Mouse (Mus musculus) lung, postnatal 36 days (tissue): ENCODE measurements around the gene Fndc3b.

Experiments used
- DNase-seq: peaks from one replicate; pipeline ENCODE4 v3.0.0; 2022; ENCODE audit warnings: mixed read lengths

Fndc3b gene

DNA sequence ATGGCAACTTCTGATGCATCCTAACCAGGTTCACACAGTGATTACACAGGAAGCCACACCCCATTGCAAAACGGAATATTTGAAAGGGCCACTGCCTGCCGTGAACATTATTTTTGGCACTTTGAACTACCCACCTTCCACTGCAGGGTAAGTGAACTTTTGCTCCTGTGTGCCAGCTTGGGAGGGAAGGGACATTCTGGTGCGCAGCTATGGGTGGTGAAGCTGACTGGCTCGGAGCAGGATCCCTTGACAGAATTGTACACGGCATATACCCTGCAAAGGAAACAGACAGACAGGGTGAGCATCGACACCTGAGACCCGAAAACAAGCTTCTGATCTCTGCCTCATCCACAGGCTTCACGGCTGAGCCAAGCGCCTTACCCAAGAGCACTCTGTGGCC, 220.2 kb downstream of the Fndc3b start:
- no peak for DNase-seq

- DNase-seq: no peak
These were observed 221.6 kb downstream of the Fndc3b start for GRCm38 (mm10) chr3:27489550-27489949.

DNA sequence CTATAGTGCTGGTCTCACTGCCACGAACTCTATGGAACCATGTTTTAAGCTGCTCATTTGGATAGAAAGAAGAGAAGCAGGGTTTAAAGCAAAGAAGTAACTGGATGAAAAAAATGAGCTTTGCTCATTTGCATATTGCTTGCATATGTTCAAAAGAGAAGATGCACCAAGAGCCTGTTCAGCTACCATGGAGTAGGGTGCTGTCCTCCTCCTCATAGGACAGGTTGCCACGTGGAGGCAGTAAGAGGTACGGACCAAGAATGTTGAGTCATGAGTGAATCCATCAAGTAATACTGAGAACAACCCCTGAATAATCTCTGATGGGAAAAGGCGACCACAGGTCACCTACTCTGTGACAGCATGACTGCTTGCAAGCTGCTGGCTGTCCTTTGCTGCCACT, 226.0 kb downstream of the Fndc3b start:
- DNase-seq: no peak

DNA sequence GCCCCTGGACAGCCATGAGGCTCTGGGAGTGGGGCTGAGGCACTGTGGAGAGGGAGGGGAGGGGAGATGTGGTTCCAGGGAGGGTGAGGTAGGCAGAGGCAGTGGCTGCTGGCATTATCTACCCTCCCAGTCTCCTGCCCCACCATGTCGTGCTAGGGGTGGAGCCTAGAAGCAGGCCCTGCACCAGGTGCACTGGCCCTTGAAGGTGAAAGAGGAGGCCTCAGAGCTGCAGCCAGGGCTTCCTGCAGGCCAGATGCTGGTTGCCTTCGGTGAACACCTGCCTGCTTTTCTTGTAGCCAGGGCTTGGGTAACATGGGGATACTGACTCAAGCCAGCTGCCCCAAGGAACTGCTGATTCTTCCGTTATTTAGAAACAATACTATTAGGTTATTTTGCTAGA, 226.4 kb downstream of the Fndc3b start:
- no peak for DNase-seq

- DNase-seq: peak; percentile 36
These were observed 227.3 kb downstream of the Fndc3b start for GRCm38 (mm10) chr3:27483762-27484161.

- DNase-seq: no peak
These were observed 227.8 kb downstream of the Fndc3b start for GRCm38 (mm10) chr3:27483321-27483720.

GRCm38 (mm10) chr3:27481738-27482137, 229.4 kb downstream of the Fndc3b start:
- no peak for DNase-seq

GRCm38 (mm10) chr3:27479378-27479777, 231.7 kb downstream of the Fndc3b start:
- DNase-seq: no peak

GRCm38 (mm10) chr3:27478563-27479156, 232.4 kb downstream of the Fndc3b start:
- no peak for DNase-seq

- DNase-seq: peak; percentile 29
These were observed 233.4 kb downstream of the Fndc3b start for GRCm38 (mm10) chr3:27477749-27478148.

DNA sequence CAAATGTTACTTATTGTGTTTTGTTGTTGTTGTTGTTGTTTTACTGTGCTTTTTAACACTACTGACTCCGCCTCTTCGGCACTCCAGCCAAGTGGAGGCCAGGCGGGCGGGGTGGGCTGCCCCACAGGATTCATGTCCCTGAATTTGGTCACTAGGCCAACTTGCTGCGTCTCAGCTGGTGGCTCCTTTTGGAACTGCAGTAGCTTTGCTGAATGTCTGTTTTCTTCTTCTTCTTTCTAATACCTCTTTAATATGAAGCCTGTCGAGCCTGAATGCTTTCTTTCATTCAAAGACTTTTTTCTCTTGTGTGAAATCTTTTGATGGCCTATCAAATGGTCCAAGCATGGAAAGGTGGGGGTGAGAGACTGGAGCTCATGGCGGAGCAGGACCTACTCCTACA, 235.2 kb downstream of the Fndc3b start:
- no peak for DNase-seq

- DNase-seq: peak; percentile 18
These were observed 237.1 kb downstream of the Fndc3b start for GRCm38 (mm10) chr3:27473801-27474599.

DNA sequence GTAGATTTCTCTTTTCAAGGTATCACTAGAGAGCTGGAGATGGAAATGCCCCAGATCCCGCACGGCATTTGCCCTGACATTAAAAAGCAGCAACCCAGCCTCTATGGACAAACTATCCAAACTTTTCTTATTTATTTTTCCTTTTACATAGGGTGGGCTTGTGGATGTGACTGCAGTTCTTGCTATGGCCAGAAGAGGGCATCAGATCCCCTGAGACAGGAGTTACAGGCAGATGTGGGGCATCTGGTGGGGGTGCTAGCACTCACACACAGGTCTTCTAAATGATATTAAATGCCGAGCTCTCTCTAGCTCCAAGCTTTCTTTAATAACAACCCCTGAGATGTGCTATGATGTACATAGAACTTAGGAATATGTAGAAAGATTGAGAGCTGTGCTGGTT, 238.3 kb downstream of the Fndc3b start:
- no peak for DNase-seq

- no peak for DNase-seq
These were observed 240.3 kb downstream of the Fndc3b start for GRCm38 (mm10) chr3:27470781-27471180.

GRCm38 (mm10) chr3:27469971-27470370, 241.1 kb downstream of the Fndc3b start:
- DNase-seq: no peak

GRCm38 (mm10) chr3:27467505-27468020, 243.5 kb downstream of the Fndc3b start:
- peak; percentile 34 for DNase-seq

DNA sequence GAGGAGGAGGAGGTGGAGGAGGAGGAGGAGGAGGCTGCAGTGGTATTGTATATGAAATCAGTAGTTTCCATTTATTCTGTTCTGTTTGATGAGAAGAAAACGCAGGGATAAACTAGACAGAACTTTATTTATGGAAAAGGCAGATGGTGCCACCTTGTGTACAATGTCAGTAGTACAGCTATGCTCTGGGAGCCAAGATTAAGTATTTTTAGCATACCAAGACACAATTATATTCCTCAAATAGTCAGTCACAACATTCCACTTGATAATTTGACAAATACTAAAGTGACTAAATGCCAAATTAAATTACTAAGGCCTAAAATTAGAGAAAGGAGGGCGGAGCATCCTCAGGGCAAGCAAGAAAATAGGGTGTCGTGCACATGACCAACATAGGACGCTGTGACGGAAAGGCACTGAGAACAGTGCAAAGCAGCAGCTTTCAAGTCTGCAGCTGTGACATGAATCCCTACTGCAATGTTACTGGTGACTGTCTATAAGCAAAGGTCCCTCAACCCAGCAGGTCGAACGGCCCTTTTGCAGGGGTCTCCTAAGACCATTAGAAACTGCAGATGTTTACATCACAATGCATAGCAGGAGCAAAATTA, 244.7 kb downstream of the Fndc3b start:
- DNase-seq: peak; percentile 81

DNA sequence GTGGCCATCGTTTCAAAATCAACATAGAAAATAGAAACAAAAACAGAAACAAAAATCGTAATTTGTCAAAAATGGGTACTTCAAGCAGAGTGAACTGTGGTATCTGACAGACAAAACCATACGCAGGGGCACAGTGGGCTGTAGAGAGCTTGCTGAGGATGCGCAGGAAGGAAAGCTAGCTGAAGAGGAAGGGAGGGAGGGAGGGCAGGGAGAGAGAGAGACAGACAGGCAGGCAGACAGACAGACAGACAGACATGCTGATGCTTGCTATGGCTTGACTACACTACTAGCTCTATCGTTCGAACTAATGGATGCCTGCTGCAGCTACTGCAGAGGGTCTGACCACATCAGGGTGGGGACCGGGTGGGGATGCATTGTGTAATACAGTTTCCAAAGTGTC, 247.7 kb downstream of the Fndc3b start:
- DNase-seq: no peak

- no peak for DNase-seq
These were observed 248.2 kb downstream of the Fndc3b start for GRCm38 (mm10) chr3:27462934-27463333.

DNA sequence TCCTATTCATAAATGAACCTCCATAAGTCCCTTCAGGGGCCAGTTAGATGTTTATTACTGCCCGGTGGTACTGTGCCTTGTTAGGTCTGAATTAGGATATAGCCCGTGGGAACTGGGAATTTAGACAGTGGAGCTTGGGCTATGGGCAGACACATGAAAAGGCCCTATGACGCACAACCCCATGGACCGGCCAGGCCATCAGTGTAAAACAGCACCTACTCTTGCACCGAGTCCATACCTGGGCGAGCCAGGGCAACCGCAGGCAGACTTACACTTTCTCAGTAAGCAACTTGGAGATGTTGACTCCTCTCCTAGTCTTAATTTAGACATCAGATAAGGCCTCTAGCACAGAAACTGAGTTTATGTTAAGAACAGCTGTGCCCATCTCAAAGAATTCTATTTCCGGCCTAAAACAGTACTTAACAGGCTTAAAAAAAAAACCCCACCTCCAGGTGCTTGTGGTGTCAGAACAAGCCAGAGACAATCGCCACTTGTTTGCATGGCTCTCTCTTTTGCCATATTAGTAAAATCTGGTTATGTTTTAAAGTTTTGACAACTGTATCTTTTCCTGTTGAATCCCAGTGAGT, 248.7 kb downstream of the Fndc3b start:
- no peak for DNase-seq

- DNase-seq: no peak
These were observed 249.2 kb downstream of the Fndc3b start for GRCm38 (mm10) chr3:27461861-27462260.

GRCm38 (mm10) chr3:27461037-27461436, 250.1 kb downstream of the Fndc3b start:
- DNase-seq: peak; percentile 88

- DNase-seq: no peak
These were observed 252.7 kb downstream of the Fndc3b start for GRCm38 (mm10) chr3:27458416-27458815.

DNA sequence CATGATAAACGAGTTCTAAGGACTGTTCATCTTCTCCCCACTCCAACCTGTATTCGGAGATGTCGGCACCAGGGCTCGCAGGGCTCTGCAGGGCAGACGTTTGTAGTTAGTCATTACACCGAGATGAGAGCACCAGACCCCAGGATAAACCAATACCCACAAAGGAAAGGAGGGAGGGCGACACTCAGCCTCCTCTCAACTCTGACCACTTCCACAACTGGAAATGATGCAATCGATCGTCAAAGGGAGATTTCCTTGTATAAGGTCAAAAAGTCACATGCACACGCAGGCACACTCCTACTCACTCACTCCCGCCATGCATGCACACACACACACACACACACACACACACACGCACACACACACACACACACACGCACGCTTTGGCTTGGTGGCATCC, 254.6 kb downstream of the Fndc3b start:
- no peak for DNase-seq
